ENCODE assay signal across 8 mouse cellular contexts in genomic region chr13:15464741-15465250, GRCm38 (mm10). TPM values are rescaled to one million over a fixed set of nuclear protein-coding genes. Genes with fewer than 3 reads are reported as not detected.
DNase-seq lines count a peak whose midpoint lies in the region; ATAC-seq and TF ChIP-seq lines count a peak whose summit lies in the region.

No protein-coding gene starts in this region.

- DNase-seq in adrenal gland, adult 2 months = peak; percentile 23
- no peak for DNase-seq in adrenal gland, postnatal 25 days
- peak; percentile 19 for DNase-seq in ZHBTc4 (ENCODE audit: low read depth, low spot score)
- peak; percentile 6 for DNase-seq in heart, postnatal 4 days
- no peak for DNase-seq in liver, postnatal 0 days
- no peak for DNase-seq in left cerebral cortex, adult 18-20 months (ENCODE audit: low spot score in 2 of 2)
- DNase-seq in ovary, adult 18-20 months (ENCODE audit: low spot score) = no peak

- no peak for TF ChIP-seq EP300 in liver, postnatal 0 days (IDR thresholded peaks at IDR 0.05; ENCODE audit: low read depth)

- H3K27me3 ChIP-seq in liver, postnatal 0 days (ENCODE audit: insufficient read depth, low read length) = peaks cover 44% of the 10 kb centered on the region
- no peaks in the 10 kb centered on the region for H3K27me3 ChIP-seq in stomach, embryonic 15.5 days (replicated peaks)

- peak overlapping the region; percentile 69 for H3K4me2 ChIP-seq in liver, postnatal 0 days (ENCODE audit: low read depth, low read length)
- H3K4me2 ChIP-seq in stomach, embryonic 15.5 days = peak overlapping the region; percentile 76

- no peak for TF ChIP-seq CTCF in liver, postnatal 0 days (IDR thresholded peaks at IDR 0.05; ENCODE audit: low read depth)

- H3K4me3 ChIP-seq in liver, postnatal 0 days (ENCODE audit: low read depth, low read length) = peak overlapping the region; percentile 51
- peak overlapping the region; percentile 62 for H3K4me3 ChIP-seq in stomach, embryonic 15.5 days (replicated peaks)

- H3K9me3 ChIP-seq in liver, postnatal 0 days (ENCODE audit: low read length) = no peaks in the 10 kb centered on the region
- H3K9me3 ChIP-seq in stomach, embryonic 15.5 days = no peaks in the 10 kb centered on the region

- H3K36me3 ChIP-seq in liver, postnatal 0 days (replicated peaks; ENCODE audit: insufficient read depth, low read length) = no peaks in the 10 kb centered on the region
- no peaks in the 10 kb centered on the region for H3K36me3 ChIP-seq in stomach, embryonic 15.5 days

- H3K9ac ChIP-seq in liver, postnatal 0 days (replicated peaks) = no peak overlapping the region
- peak overlapping the region; percentile 61; the same call in 1 of the 2 replicates for H3K9ac ChIP-seq in stomach, embryonic 15.5 days

- no peak for ATAC-seq in liver, postnatal 0 days
- no peak for ATAC-seq in stomach, embryonic 15.5 days (ENCODE audit: insufficient read depth, low FRiP score, low read depth)

- WGBS in liver, postnatal 0 days (ENCODE audit: insufficient replicate concordance) = 8% methylated on average over 11 of the region's 11 CpGs
- 4% methylated on average over 11 of the region's 11 CpGs for WGBS in stomach, embryonic 15.5 days

- no peak overlapping the region for H3K27ac ChIP-seq in liver, postnatal 0 days (ENCODE audit: low read depth)
- H3K27ac ChIP-seq in stomach, embryonic 15.5 days = peak overlapping the region; percentile 95

- H3K4me1 ChIP-seq in liver, postnatal 0 days (ENCODE audit: insufficient read depth) = 0 out of 2 replicates have a peak, but pooled peaks cover 3% of the 10 kb centered on the region
- peaks cover 2% of the 10 kb centered on the region; the same call in 1 of the 2 replicates for H3K4me1 ChIP-seq in stomach, embryonic 15.5 days

RNA-seq across cellular contexts. Expression of gene Gli3, which starts 1.8 kb away (rescaled TPM):
- 1 to 10 TPM; 6.0 to 6.1 TPM for total RNA-seq in adrenal gland, adult 2 months (2021)
- 1.9 and 2.3 TPM in 2 replicates for polyA plus RNA-seq in adrenal gland, adult 2 months (2012; rRNA removed)
- 10.1 and 11.4 TPM in 2 replicates for total RNA-seq in adrenal gland, postnatal 25 days (2021)
- 10 to 100 TPM; 12.7 to 13.3 TPM for total RNA-seq in heart, postnatal 4 days (2021)
- 0.22 and 0.33 TPM in 2 replicates for polyA plus RNA-seq in liver, postnatal 0 days (2015; fragmentation: Nextera tagmentation; extraction: Ambion mirVana)
- polyA plus RNA-seq in stomach, embryonic 15.5 days (2015; fragmentation: Nextera tagmentation; extraction: Ambion mirVana) = 17.8 and 18.9 TPM in 2 replicates
- total RNA-seq in left cerebral cortex, adult 18-20 months (2021) = 1 to 10 TPM; 8.6 to 8.8 TPM

Comparison
In these comparisons a context has a peak if more than half of its experiments do, and no peak if none do; other contexts are left out.
1. DNase-seq: peak in adrenal gland, adult 2 months (single experiment), ZHBTc4 (single experiment) and heart, postnatal 4 days (single experiment); none in adrenal gland, postnatal 25 days (single experiment), liver, postnatal 0 days (single experiment), left cerebral cortex, adult 18-20 months (0 of 2) and ovary, adult 18-20 months (single experiment).